Mouse (Mus musculus) kidney, embryonic 15.5 days (tissue): ENCODE measurements around the gene Gm13306. TPM values are rescaled to one million over a fixed set of nuclear protein-coding genes. Genes with fewer than 3 reads are reported as not detected.
"Not testable (repeated sequence)": the region's sequence is repeated elsewhere in the genome, so short reads cannot be mapped to it uniquely, and the experiment has no call there.

Experiments used
- ATAC-seq: fragments of 200-750 bp; cut with Nextera tagmentation; replicated peaks from 2 replicates; pipeline ENCODE4 v1.8.0; 2017; ENCODE audit warnings: moderate TSS enrichment; ENCODE audit not compliant: low FRiP score
- H3K27ac ChIP-seq: fragments of 300-500 bp; sonication (generic); 2 replicates; pipeline ENCODE4 v1.5.1; 2015; ENCODE audit warnings: mild to moderate bottlenecking, inconsistent platforms
- H3K27me3 ChIP-seq: fragments of 300-500 bp; sonication (generic); 2 replicates; pipeline ENCODE4 v1.6.1; 2015; ENCODE audit warnings: inconsistent platforms
- H3K36me3 ChIP-seq: fragments of 300-500 bp; sonication (generic); 2 replicates; pipeline ENCODE4 v1.6.1; 2015; ENCODE audit warnings: inconsistent platforms
- H3K4me1 ChIP-seq: fragments of 300-500 bp; sonication (generic); 2 replicates; pipeline ENCODE4 v1.6.1; 2015; ENCODE audit warnings: inconsistent platforms
- H3K4me2 ChIP-seq: fragments of 300-500 bp; sonication (generic); 2 replicates; pipeline ENCODE4 v1.6.1; 2015; ENCODE audit warnings: moderate library complexity, mild to moderate bottlenecking, inconsistent platforms
- H3K4me3 ChIP-seq: fragments of 300-500 bp; sonication (generic); replicated peaks from 2 replicates; pipeline ENCODE4 v1.5.1; 2015; ENCODE audit warnings: mild to moderate bottlenecking, inconsistent platforms
- H3K9ac ChIP-seq: fragments of 300-500 bp; sonication (generic); 2 replicates; pipeline ENCODE4 v1.6.1; 2015; ENCODE audit warnings: mild to moderate bottlenecking, inconsistent platforms
- H3K9me3 ChIP-seq: fragments of 300-500 bp; sonication (generic); replicated peaks from 2 replicates; pipeline ENCODE4 v1.6.1; 2016; ENCODE audit warnings: inconsistent platforms
- WGBS: fragments of 180-500 bp; shearing (Covaris S2); methylation state at CpG from one replicate; pipeline ENCODE4 v1.1.7; 2015; ENCODE audit warnings: mixed read lengths; 5-methylcytosine and 5-hydroxymethylcytosine counted together
- polyA plus RNA-seq: library from polyadenylated mRNA; unstranded; fragments of >200 nt; fragmentation: Nextera tagmentation; extraction: Ambion mirVana; gene quantifications from 2 replicates; pipeline ENCODE4 v1.2.1, GENCODE M21; 2015

Gene Gm13306
- polyA plus RNA-seq: not detected in 2 replicates

DNA sequence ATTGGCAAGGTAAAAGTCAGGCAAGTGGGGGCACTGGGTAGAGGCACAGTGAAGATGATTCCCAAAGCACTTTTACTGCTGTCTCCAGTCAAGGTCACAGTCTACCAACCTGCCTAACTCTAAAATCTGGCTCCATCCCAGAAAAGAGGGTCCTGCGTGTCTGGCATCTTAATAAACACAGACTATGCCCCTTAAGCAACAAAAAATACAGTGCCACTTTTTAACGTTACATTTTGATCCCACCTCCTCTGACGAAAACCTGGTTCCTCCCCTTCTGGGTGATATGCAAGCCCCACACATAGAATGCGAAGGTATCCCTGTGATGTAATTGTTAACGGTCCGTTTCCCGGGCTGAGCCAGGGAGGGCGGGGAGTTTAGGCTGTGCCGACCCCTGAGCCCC, at the start of gene Gm13306:
Gm13306 (plus strand) TSS at position 301 of the 400 bp plus-strand sequence.
- not testable (repeated sequence) for ATAC-seq, H3K4me2 ChIP-seq, H3K9me3 ChIP-seq, H3K4me1 ChIP-seq, H3K27ac ChIP-seq, H3K9ac ChIP-seq, H3K36me3 ChIP-seq, H3K4me3 ChIP-seq, H3K27me3 ChIP-seq
- no CpG with 5 or more reads among the region's 9 CpGs for WGBS

DNA sequence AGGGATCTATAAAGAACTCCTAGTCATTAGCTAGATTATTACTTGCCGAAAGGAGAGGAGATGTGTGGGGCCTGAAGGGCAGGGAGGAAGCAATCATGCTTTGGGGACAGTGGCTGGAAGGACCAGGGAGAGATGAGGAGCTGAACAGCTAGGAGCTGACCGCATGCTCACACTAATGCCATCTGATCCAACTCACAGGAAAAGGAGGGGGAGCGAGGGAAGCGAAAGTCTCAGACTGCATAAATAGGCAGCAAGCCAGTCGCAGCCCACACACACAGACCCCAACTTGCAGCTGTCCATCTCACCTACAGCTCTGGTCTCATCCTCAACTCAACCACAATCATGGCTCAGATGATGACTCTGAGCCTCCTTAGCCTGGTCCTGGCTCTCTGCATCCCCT, 38.7 kb upstream of the Gm13306 start, which contains the start of gene Gm13304:
Gm13304 (plus strand) TSS at position 301 of the 400 bp plus-strand sequence.
- not testable (repeated sequence) for H3K27ac ChIP-seq, H3K4me2 ChIP-seq, ATAC-seq, H3K36me3 ChIP-seq, H3K9me3 ChIP-seq, H3K4me3 ChIP-seq, H3K4me1 ChIP-seq, H3K9ac ChIP-seq, H3K27me3 ChIP-seq
- no CpG with 5 or more reads among the region's 5 CpGs for WGBS

DNA sequence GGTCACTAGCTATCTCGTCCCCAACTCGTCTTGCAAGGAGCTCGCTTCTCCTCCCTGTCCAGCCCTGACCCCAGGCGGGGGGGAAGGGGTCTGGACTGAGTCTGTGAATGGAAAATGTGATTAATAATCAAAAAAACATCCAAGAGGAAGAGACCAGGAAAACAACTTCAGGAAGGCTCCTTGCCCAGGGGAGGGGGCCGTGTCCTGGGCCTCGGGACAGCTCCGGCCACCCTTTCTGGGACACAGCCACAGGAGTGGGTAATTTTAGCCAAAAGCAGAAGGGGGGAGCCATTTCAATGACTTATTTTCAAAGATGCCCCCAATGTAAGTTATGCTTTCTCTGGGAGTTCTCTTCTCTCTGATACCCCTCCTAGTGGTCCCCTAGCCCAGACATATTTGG, 15.3 kb downstream of the Gm13306 start, which contains the start of gene Gm13305:
Gm13305 (minus strand) TSS at position 101 of the 400 bp plus-strand sequence.
- ATAC-seq, H3K4me3 ChIP-seq, H3K9me3 ChIP-seq, H3K27ac ChIP-seq, H3K4me1 ChIP-seq, H3K4me2 ChIP-seq, H3K9ac ChIP-seq, H3K36me3 ChIP-seq, H3K27me3 ChIP-seq: not testable (repeated sequence)
- WGBS: no CpG with 5 or more reads among the region's 7 CpGs

DNA sequence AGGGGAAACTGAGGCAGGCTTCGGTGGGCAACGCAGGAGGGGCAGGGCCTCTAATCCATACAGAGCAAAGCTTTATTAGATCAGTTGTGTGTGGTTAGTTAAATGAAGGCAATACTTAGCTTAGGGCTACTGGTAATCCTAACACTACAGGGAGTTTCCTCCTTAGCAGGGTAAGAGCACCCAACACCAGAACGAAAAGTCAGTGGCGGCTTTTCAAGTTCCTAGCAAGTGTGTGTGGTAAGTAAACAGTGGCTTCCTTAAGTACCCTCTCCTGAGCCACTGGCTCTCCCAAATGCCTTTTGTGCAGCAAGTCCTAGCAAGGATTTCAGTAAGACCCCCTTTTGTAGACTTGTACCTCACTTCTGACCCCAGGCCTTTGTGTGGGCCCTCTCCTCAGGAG, 25.0 kb downstream of the Gm13306 start:
- not testable (repeated sequence) for H3K4me1 ChIP-seq, ATAC-seq, H3K27ac ChIP-seq, H3K4me3 ChIP-seq, H3K27me3 ChIP-seq, H3K9me3 ChIP-seq, H3K4me2 ChIP-seq, H3K9ac ChIP-seq, H3K36me3 ChIP-seq
- WGBS: no CpG with 5 or more reads among the region's 4 CpGs

DNA sequence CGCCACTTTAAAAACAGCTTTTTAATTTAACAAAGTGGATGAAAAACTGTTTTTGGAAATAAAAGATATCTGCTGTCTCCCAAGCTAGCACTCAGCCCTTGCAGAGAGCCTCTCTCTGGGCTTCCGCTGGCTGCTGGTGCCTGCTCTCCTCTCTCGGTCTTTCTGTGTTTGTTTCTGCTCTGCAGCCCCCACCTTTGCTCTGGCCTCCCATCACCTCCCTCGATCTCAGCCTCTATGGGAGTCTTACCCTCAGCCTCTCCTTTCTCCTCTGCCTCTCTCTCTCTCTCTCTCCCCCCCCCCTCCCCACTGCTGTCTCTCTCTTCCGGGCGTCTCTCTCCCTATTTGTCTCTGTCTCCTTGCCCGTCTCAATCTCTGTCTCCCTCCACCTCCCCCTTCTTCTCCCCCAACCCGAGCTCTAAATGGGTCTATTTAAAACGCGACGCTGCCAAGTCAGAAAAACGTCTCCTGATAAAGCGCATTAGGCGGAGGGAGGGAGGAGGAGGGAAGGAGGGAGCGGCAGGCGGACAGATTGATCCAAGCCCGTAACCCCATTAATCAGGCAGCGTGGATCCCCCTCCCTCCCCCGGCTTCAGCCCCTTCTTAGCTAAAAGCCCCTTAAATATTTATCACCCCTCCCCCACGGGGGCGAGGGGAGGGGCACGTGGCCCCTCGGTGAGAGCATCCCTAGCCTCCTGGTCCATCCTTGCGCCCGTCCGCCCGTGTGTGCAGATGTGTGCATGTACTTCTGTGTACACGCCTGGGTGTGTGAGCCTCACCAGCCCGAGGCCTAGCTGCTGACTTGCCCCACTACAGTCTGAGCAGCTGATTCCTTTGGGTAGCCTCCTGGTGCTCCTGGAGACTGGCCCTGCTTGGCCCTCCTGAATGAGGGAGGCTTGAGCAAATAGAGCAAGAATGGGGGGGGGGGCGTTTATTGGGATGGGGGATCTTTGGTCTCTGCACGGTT, 30.3 kb downstream of the Gm13306 start:
- not testable (repeated sequence) for H3K9ac ChIP-seq, H3K9me3 ChIP-seq, H3K36me3 ChIP-seq, H3K27me3 ChIP-seq, H3K4me2 ChIP-seq, H3K4me3 ChIP-seq, H3K27ac ChIP-seq, ATAC-seq, H3K4me1 ChIP-seq
- no CpG with 5 or more reads among the region's 31 CpGs for WGBS

DNA sequence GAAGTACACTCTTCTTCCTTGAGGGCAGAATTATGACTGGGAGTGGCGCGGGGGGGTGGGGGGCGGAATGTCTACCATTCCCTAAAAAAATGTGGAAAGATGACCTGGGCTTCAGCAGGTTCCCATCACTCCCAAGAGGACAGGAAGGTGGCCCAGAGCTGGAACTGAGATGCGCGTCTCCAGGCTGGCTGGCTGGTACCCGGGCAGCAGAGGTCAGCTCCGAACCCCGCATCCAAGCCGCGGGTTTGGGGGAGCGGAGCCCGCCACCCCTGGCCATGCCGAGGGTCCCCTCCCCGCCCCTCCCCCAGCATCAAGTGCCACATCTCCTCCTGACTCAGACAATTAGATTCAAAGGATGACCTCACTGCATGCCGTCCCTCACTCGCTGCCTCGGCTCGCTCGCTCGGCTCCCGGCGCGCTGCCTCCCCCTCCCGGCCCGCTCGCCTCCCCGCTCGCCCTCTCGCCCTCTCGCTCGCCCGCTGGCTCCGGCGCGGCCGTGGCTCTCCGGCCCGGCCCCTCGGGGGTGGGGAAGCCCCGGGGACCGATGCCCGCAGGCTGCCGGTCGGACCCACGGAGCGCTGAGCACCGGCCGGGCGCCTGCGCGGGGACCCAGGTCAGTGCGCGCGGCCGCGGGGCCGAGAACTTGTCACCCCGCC, 31.2 kb downstream of the Gm13306 start:
- H3K36me3 ChIP-seq, H3K4me2 ChIP-seq, H3K9me3 ChIP-seq, H3K9ac ChIP-seq, H3K27me3 ChIP-seq, H3K27ac ChIP-seq, H3K4me1 ChIP-seq, H3K4me3 ChIP-seq: not testable (repeated sequence)
- WGBS: no CpG with 5 or more reads among the region's 58 CpGs
- peak; percentile 64 for ATAC-seq

DNA sequence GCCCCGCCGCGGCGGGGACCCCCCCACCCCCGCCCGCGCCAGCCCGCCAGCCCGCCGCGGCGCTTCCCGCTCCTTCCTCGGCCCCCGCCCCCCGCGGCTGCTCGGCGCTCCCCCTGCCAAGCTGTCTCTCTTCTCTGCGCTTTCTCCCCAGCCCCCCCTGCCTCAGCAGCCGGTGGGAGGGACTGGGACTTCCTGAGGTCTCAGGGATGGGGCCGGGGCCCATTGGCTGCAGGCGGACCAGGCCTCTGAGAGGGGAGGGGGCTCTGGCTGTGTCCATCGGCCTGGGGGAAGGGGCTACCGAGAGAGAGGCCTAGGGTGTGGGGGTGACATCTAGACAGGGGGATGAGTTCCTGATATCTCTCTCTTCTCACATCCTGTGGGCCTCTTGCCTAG, 31.7 kb downstream of the Gm13306 start:
- not testable (repeated sequence) for H3K9me3 ChIP-seq, H3K4me2 ChIP-seq, H3K9ac ChIP-seq, H3K4me1 ChIP-seq, H3K27ac ChIP-seq, H3K27me3 ChIP-seq, H3K4me3 ChIP-seq, H3K36me3 ChIP-seq
- WGBS: no CpG with 5 or more reads among the region's 25 CpGs
- ATAC-seq: peak; percentile 62

Other genes starting within 250 kb of the Gm13306 start
- gene Gm21541, start 249.8 kb upstream of the Gm13306 start, polyA plus RNA-seq: 21.7 and 22.4 TPM in 2 replicates
- gene Gm20878, start 211.9 kb upstream of the Gm13306 start, polyA plus RNA-seq: 1.9 and 2.2 TPM in 2 replicates
- gene Fam205a4, start 187.4 kb upstream of the Gm13306 start, polyA plus RNA-seq: 0.21 TPM in 2 replicates
- not detected in 2 replicates for gene Gm21093, start 118.7 kb upstream of the Gm13306 start, polyA plus RNA-seq
- gene Gm3893, start 62.2 kb upstream of the Gm13306 start, polyA plus RNA-seq: not detected in 2 replicates
- 12.0 TPM in 1 of 2 replicates, not detected in the other for gene Gm13304, start 38.6 kb upstream of the Gm13306 start, polyA plus RNA-seq
- 0.52 TPM in 1 of 2 replicates, not detected in the other for gene Gm13305, start 15.2 kb downstream of the Gm13306 start, polyA plus RNA-seq
- not detected in 2 replicates for gene Gm10600, start 87.2 kb downstream of the Gm13306 start, polyA plus RNA-seq
- gene Ccl21b, start 102.3 kb downstream of the Gm13306 start, polyA plus RNA-seq: 0.68 TPM in 1 of 2 replicates, not detected in the other
- not detected in 2 replicates for gene Gm21953, start 140.8 kb downstream of the Gm13306 start, polyA plus RNA-seq
- not detected in 2 replicates for gene Fam205a3, start 164.9 kb downstream of the Gm13306 start, polyA plus RNA-seq